Mouse (Mus musculus): Measurements from ENCODE around the gene Vmn1r183.
A peak's percentile ranks its signal among the peaks of the same experiment; 100 is the strongest.

GRCm38 (mm10) chr7:24081634-24082431, 28.8 kb downstream of the Vmn1r183 start, which contains the start of gene Zfp180:
- no peak for TF ChIP-seq CTCF (IDR thresholded peaks at IDR 0.05; ENCODE audit: borderline replicate concordance, insufficient read depth, low read length)
- peak; percentile 88 for TF ChIP-seq POLR2A (IDR thresholded peaks at IDR 0.05; ENCODE audit: low read depth, low read length)

All from embryonic fibroblast, embryonic 13.5 days (primary cell).